Mouse (Mus musculus): ENCODE data around the gene Iba57.
"Not testable (repeated sequence)": the region's sequence is repeated elsewhere in the genome, so short reads cannot be mapped to it uniquely, and the experiment has no call there.

The Iba57 gene

GRCm38 (mm10) chr11:59163255-59164236, at the start of gene Iba57:
Gene Iba57, minus strand, starts transcription at chr11:59163739.
- peak; percentile 98 to 99 for DNase-seq (ENCODE audit: low spot score in 2 of 2)

GRCm38 (mm10) chr11:59212892-59213494, 49.5 kb upstream of the Iba57 start:
- no peak for DNase-seq (ENCODE audit: low spot score in 2 of 2)

- DNase-seq (ENCODE audit: low spot score in 2 of 2) = not testable (repeated sequence)
Observed at GRCm38 (mm10) chr11:59212320-59212719, 48.8 kb upstream of the Iba57 start.

GRCm38 (mm10) chr11:59211561-59211960, 48.0 kb upstream of the Iba57 start:
- not testable (repeated sequence) for DNase-seq (ENCODE audit: low spot score in 2 of 2)

GRCm38 (mm10) chr11:59210020-59210419, 46.5 kb upstream of the Iba57 start:
- no peak for DNase-seq (ENCODE audit: low spot score in 2 of 2)

GRCm38 (mm10) chr11:59209580-59209979, 46.0 kb upstream of the Iba57 start:
- DNase-seq (ENCODE audit: low spot score in 2 of 2) = no peak

- DNase-seq (ENCODE audit: low spot score in 2 of 2) = peak in 1 of 2 experiments; percentile 55
Observed at GRCm38 (mm10) chr11:59209003-59209441, 45.5 kb upstream of the Iba57 start.

GRCm38 (mm10) chr11:59208153-59208831, 44.8 kb upstream of the Iba57 start, which contains the start of gene 2310033P09Rik:
Gene 2310033P09Rik, plus strand, starts transcription at chr11:59208321.
- DNase-seq (ENCODE audit: low spot score in 2 of 2) = peak; percentile 94

- DNase-seq (ENCODE audit: low spot score in 2 of 2) = peak; percentile 86 to 92
Observed at GRCm38 (mm10) chr11:59202081-59202995, 38.8 kb upstream of the Iba57 start, which contains the start of gene Mrpl55. Gene Mrpl55, plus strand, starts transcription at chr11:59202486.

- DNase-seq (ENCODE audit: low spot score in 2 of 2) = no peak
Observed at GRCm38 (mm10) chr11:59201216-59202002, 37.9 kb upstream of the Iba57 start.

- no peak for DNase-seq (ENCODE audit: low spot score in 2 of 2)
Observed at GRCm38 (mm10) chr11:59196230-59196629, 32.7 kb upstream of the Iba57 start.

- no peak for DNase-seq (ENCODE audit: low spot score in 2 of 2)
Observed at GRCm38 (mm10) chr11:59192059-59192386, 28.5 kb upstream of the Iba57 start, which contains the start of gene Guk1. Gene Guk1, minus strand, starts transcription at chr11:59192212.

- peak; percentile 84 to 90 for DNase-seq (ENCODE audit: low spot score in 2 of 2)
Observed at GRCm38 (mm10) chr11:59191231-59192058, 27.9 kb upstream of the Iba57 start.

GRCm38 (mm10) chr11:59187706-59188105, 24.2 kb upstream of the Iba57 start:
- DNase-seq (ENCODE audit: low spot score in 2 of 2) = no peak

GRCm38 (mm10) chr11:59185490-59185889, 22.0 kb upstream of the Iba57 start:
- DNase-seq (ENCODE audit: low spot score in 2 of 2) = no peak

GRCm38 (mm10) chr11:59183821-59184220, 20.3 kb upstream of the Iba57 start:
- peak in 1 of 2 experiments; percentile 40 for DNase-seq (ENCODE audit: low spot score in 2 of 2)

GRCm38 (mm10) chr11:59182864-59183331, 19.4 kb upstream of the Iba57 start, which contains the start of gene Gjc2:
Gene Gjc2, minus strand, starts transcription at chr11:59183213.
- DNase-seq (ENCODE audit: low spot score in 2 of 2) = no peak

GRCm38 (mm10) chr11:59176921-59177320, 13.4 kb upstream of the Iba57 start:
- no peak for DNase-seq (ENCODE audit: low spot score in 2 of 2)

- no peak for DNase-seq (ENCODE audit: low spot score in 2 of 2)
Observed at GRCm38 (mm10) chr11:59176475-59176874, 12.9 kb upstream of the Iba57 start.
